Mouse (Mus musculus): Measurements from ENCODE around the gene Rasl2-9. TPM values are rescaled to one million over a fixed set of nuclear protein-coding genes. Genes with fewer than 3 reads are reported as not detected.

Rasl2-9 gene
- polyA plus RNA-seq, 1 experiment from 2014 or later: 0.88 TPM

DNA sequence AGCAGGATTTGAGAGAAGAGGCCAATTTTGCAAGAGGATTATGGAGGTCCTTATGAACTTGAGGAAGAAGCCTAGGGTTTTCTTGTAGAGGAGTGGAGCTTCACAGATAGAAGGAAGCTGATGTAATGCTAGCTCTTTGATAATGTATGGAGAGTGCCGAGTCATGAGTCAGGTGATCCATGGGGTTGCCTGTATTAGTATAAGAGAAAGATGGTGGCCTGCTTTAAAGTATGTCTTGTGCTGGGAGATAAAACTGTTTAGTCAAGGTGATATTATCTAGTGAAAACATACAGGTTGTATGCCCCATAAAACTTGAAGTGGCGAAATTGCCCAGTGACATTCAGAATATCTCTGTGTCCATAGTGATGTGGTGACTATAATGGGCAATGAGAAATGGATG is 48.8 kb downstream of the Rasl2-9 start:
- Histone ChIP-seq H3K27me3 (replicated peaks; ENCODE audit: insufficient read depth, low read length) (no peaks in the 10 kb centered on the region), H3K4me2 (replicated peaks; ENCODE audit: low read depth, low read length) (no peak overlapping the region)
- WGBS: 82% methylated on average over 2 of the region's 2 CpGs

GRCm38 (mm10) chr7:5074984-5075383 is 50.8 kb downstream of the Rasl2-9 start:
- H3K4me3 ChIP-seq (ENCODE audit: low read depth, low read length): no peak overlapping the region
- no peaks in the 10 kb centered on the region for H3K27me3 ChIP-seq (replicated peaks; ENCODE audit: insufficient read depth, low read length)
- H3K4me1 ChIP-seq (ENCODE audit: insufficient read depth, low read depth, low read length): no peaks in the 10 kb centered on the region
- TF ChIP-seq CTCF (IDR thresholded peaks at IDR 0.05) (no peak), EP300 (IDR thresholded peaks at IDR 0.05) (no peak)
- H3K36me3 ChIP-seq (ENCODE audit: insufficient read depth, low read length): peaks cover 45% of the 10 kb centered on the region
- DNase-seq (ENCODE audit: low spot score): no peak
- 91% methylated on average over 5 of the region's 5 CpGs for WGBS
- no peaks in the 10 kb centered on the region for H3K9me3 ChIP-seq (ENCODE audit: low read length)
- H3K4me2 ChIP-seq (replicated peaks; ENCODE audit: low read depth, low read length): no peak overlapping the region
- no peak for ATAC-seq
- H3K27ac ChIP-seq (ENCODE audit: low read length): no peak overlapping the region
- H3K9ac ChIP-seq (replicated peaks; ENCODE audit: low read depth): no peak overlapping the region

More for the DNA sequence above, 48.8 kb downstream of the Rasl2-9 start:
- ATAC-seq (no peak), DNase-seq (ENCODE audit: low spot score) (no peak)
- H3K4me1 ChIP-seq (ENCODE audit: insufficient read depth, low read depth, low read length): peaks cover 7% of the 10 kb centered on the region
- no peak overlapping the region for H3K9ac ChIP-seq (replicated peaks; ENCODE audit: low read depth)
- peaks cover 34% of the 10 kb centered on the region; the same call in 1 of the 2 replicates for H3K36me3 ChIP-seq (ENCODE audit: insufficient read depth, low read length)
- TF ChIP-seq CTCF (IDR thresholded peaks at IDR 0.05) (no peak), EP300 (IDR thresholded peaks at IDR 0.05) (no peak)
- no peak overlapping the region for H3K27ac ChIP-seq (ENCODE audit: low read length)
- H3K4me3 ChIP-seq (ENCODE audit: low read depth, low read length): no peak overlapping the region
- H3K9me3 ChIP-seq (ENCODE audit: low read length): no peaks in the 10 kb centered on the region

Small RNA genes lying within 50 kb of the gene (microRNA-seq; reads per million reads assigned to microRNA genes)
- gene Gm26217: not detected

Other genes with a start within 250 kb of the Rasl2-9 start
- gene Isoc2a, start 248.8 kb downstream of the Rasl2-9 start, polyA plus RNA-seq (2015; fragmentation: Nextera tagmentation; extraction: Ambion mirVana): 0.53 and 0.57 TPM in 2 replicates
- not detected in 2 replicates for gene Gm36210, start 219.4 kb downstream of the Rasl2-9 start, polyA plus RNA-seq (2015; fragmentation: Nextera tagmentation; extraction: Ambion mirVana)
- 2.7 TPM in 2 replicates for gene Zfp628, start 210.7 kb downstream of the Rasl2-9 start, polyA plus RNA-seq (2015; fragmentation: Nextera tagmentation; extraction: Ambion mirVana)
- gene Nat14, start 203.9 kb downstream of the Rasl2-9 start, polyA plus RNA-seq (2015; fragmentation: Nextera tagmentation; extraction: Ambion mirVana): 1.1 and 2.3 TPM in 2 replicates
- 1.4 and 1.7 TPM in 2 replicates for gene Ssc5d, start 200.2 kb downstream of the Rasl2-9 start, polyA plus RNA-seq (2015; fragmentation: Nextera tagmentation; extraction: Ambion mirVana)
- 0.19 and 0.26 TPM in 2 replicates for gene Sbk2, start 161.5 kb downstream of the Rasl2-9 start, polyA plus RNA-seq (2015; fragmentation: Nextera tagmentation; extraction: Ambion mirVana)
- gene Sbk3, start 154.8 kb downstream of the Rasl2-9 start, polyA plus RNA-seq (2015; fragmentation: Nextera tagmentation; extraction: Ambion mirVana): 0.37 TPM in 2 replicates
- 29.7 and 30.6 TPM in 2 replicates for gene Zfp579, start 129.8 kb downstream of the Rasl2-9 start, polyA plus RNA-seq (2015; fragmentation: Nextera tagmentation; extraction: Ambion mirVana)
- 22.4 and 24.6 TPM in 2 replicates for gene Zfp524, start 111.5 kb downstream of the Rasl2-9 start, polyA plus RNA-seq (2015; fragmentation: Nextera tagmentation; extraction: Ambion mirVana)
- 20.5 and 20.8 TPM in 2 replicates for gene Fiz1, start 111.3 kb downstream of the Rasl2-9 start, polyA plus RNA-seq (2015; fragmentation: Nextera tagmentation; extraction: Ambion mirVana)
- 2.1 and 4.4 TPM in 2 replicates for gene Gm44973, start 110.5 kb downstream of the Rasl2-9 start, polyA plus RNA-seq (2015; fragmentation: Nextera tagmentation; extraction: Ambion mirVana)
- 3.4 and 3.8 TPM in 2 replicates for gene Zfp865, start 105.6 kb downstream of the Rasl2-9 start, polyA plus RNA-seq (2015; fragmentation: Nextera tagmentation; extraction: Ambion mirVana)
- 0.42 and 1.2 TPM in 2 replicates for gene Ccdc106, start 105.4 kb downstream of the Rasl2-9 start, polyA plus RNA-seq (2015; fragmentation: Nextera tagmentation; extraction: Ambion mirVana)
- not detected in 2 replicates for gene 4632433K11Rik, start 91.8 kb downstream of the Rasl2-9 start, polyA plus RNA-seq (2015; fragmentation: Nextera tagmentation; extraction: Ambion mirVana)
- gene Zfp784, start 87.5 kb downstream of the Rasl2-9 start, polyA plus RNA-seq (2015; fragmentation: Nextera tagmentation; extraction: Ambion mirVana): 6.5 and 7.7 TPM in 2 replicates
- gene Zfp580, start 74.4 kb downstream of the Rasl2-9 start, polyA plus RNA-seq (2015; fragmentation: Nextera tagmentation; extraction: Ambion mirVana): 25.7 and 30.4 TPM in 2 replicates
- 42.0 and 46.1 TPM in 2 replicates for gene U2af2, start 63.8 kb downstream of the Rasl2-9 start, polyA plus RNA-seq (2015; fragmentation: Nextera tagmentation; extraction: Ambion mirVana)
- gene Epn1, start 45.7 kb downstream of the Rasl2-9 start, polyA plus RNA-seq (2015; fragmentation: Nextera tagmentation; extraction: Ambion mirVana): 40.7 and 41.6 TPM in 2 replicates
- gene Rfpl4, start 9.0 kb downstream of the Rasl2-9 start, polyA plus RNA-seq (2015; fragmentation: Nextera tagmentation; extraction: Ambion mirVana): not detected in 2 replicates
- not detected in 2 replicates for gene Vmn1r55, start 23.7 kb upstream of the Rasl2-9 start, polyA plus RNA-seq (2015; fragmentation: Nextera tagmentation; extraction: Ambion mirVana)
- not detected in 2 replicates for gene Vmn1r56, start 70.8 kb upstream of the Rasl2-9 start, polyA plus RNA-seq (2015; fragmentation: Nextera tagmentation; extraction: Ambion mirVana)
- gene Vmn1r57, start 92.5 kb upstream of the Rasl2-9 start, polyA plus RNA-seq (2015; fragmentation: Nextera tagmentation; extraction: Ambion mirVana): not detected in 2 replicates
- not detected in 2 replicates for gene Gm5065, start 224.6 kb upstream of the Rasl2-9 start, polyA plus RNA-seq (2015; fragmentation: Nextera tagmentation; extraction: Ambion mirVana)
- not detected in 2 replicates for gene Nlrp2, start 225.1 kb upstream of the Rasl2-9 start, polyA plus RNA-seq (2015; fragmentation: Nextera tagmentation; extraction: Ambion mirVana)